ENCODE assay signal across 33 mouse cellular contexts in the genomic region with DNA sequence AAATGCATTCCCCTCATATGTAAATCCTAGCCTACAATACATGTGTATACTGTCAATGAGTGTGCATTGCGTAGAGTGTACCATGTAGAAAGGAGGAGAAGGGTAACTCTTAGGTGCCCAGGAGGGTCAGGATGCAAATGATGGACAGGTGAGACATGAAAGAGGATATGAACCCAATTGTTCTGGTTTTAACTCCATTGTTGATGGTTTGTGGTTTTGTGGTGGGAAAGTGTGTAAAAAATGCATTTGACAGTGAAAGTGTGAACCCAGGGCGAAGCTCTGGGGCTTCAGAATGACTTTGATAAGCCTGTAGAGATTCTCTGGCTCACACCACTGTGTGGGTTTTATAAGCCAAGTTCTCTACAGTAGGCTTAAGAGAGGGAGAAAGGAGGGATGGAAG. TPM values are rescaled to one million over a fixed set of nuclear protein-coding genes. Genes with fewer than 3 reads are reported as not detected.
A peak's percentile ranks its signal among the peaks of the same experiment; 100 is the strongest.
DNase-seq lines count a peak whose midpoint lies in the region; ATAC-seq and TF ChIP-seq lines count a peak whose summit lies in the region.
"Had no signal": no experiment of that assay in that cellular context is flagged by ENCODE, and none has a peak within 500 bp of the region (broad histone marks: within the 10 kb centered on the region; RNA-seq: fewer than 3 reads in every experiment).

No protein-coding gene starts in this region.

- H3K4me2 ChIP-seq in forebrain, postnatal 0 days (ENCODE audit: low read depth), result no peak overlapping the region
- no peak overlapping the region for H3K4me2 ChIP-seq in lung, postnatal 0 days (replicated peaks; ENCODE audit: low read depth, low read length)
- H3K4me2 ChIP-seq: embryonic facial prominence, embryonic 12.5 days; embryonic facial prominence, embryonic 15.5 days; forebrain, embryonic 12.5 days; forebrain, embryonic 15.5 days; heart, embryonic 12.5 days; heart, embryonic 15.5 days; hindbrain, embryonic 14.5 days had no signal

- H3K4me1 ChIP-seq in forebrain, embryonic 10.5 days, result peaks cover 20% of the 10 kb centered on the region
- H3K4me1 ChIP-seq in forebrain, postnatal 0 days (ENCODE audit: insufficient read depth), result no peaks in the 10 kb centered on the region
- peaks cover 41% of the 10 kb centered on the region for H3K4me1 ChIP-seq in thymus, adult 2 months (replicated peaks; ENCODE audit: control insufficient read depth, insufficient read depth, low read length)
- no peaks in the 10 kb centered on the region for H3K4me1 ChIP-seq in lung, postnatal 0 days (ENCODE audit: insufficient read depth, low read depth, low read length)

- no peaks in the 10 kb centered on the region for H3K27me3 ChIP-seq in forebrain, embryonic 10.5 days (ENCODE audit: poor library complexity, severe bottlenecking)
- H3K27me3 ChIP-seq in forebrain, postnatal 0 days (ENCODE audit: insufficient read depth, low read length), result no peaks in the 10 kb centered on the region
- H3K27me3 ChIP-seq in thymus, adult 2 months (ENCODE audit: control insufficient read depth, insufficient read depth, low read length), result no peaks in the 10 kb centered on the region
- no peaks in the 10 kb centered on the region for H3K27me3 ChIP-seq in lung, postnatal 0 days (replicated peaks; ENCODE audit: insufficient read depth, low read length)
- H3K27me3 ChIP-seq: embryonic facial prominence, embryonic 12.5 days; embryonic facial prominence, embryonic 15.5 days; forebrain, embryonic 12.5 days; forebrain, embryonic 15.5 days had no signal

- H3K9ac ChIP-seq in forebrain, postnatal 0 days, result no peak overlapping the region
- H3K9ac ChIP-seq in lung, postnatal 0 days (replicated peaks; ENCODE audit: low read depth), result no peak overlapping the region
- H3K9ac ChIP-seq: embryonic facial prominence, embryonic 12.5 days; embryonic facial prominence, embryonic 15.5 days; forebrain, embryonic 12.5 days; forebrain, embryonic 15.5 days; heart, embryonic 12.5 days; heart, embryonic 15.5 days; hindbrain, embryonic 14.5 days had no signal

- TF ChIP-seq CTCF in forebrain, postnatal 0 days (IDR thresholded peaks at IDR 0.05; ENCODE audit: low read depth), result no peak
- no peak for TF ChIP-seq CTCF in thymus, adult 2 months (IDR thresholded peaks at IDR 0.05; ENCODE audit: borderline replicate concordance, control insufficient read depth, extremely low read depth, insufficient read depth, low read length, poor library complexity)
- no peak for TF ChIP-seq CTCF in lung, postnatal 0 days (IDR thresholded peaks at IDR 0.05)

- no peak for ATAC-seq in forebrain, postnatal 0 days
- ATAC-seq in lung, postnatal 0 days, result no peak
- ATAC-seq: activated CD4-positive, CD25-positive, alpha-beta regulatory T cell, adult 4 months; CD4-positive, CD25-positive, alpha-beta regulatory T cell, adult 4 months; forebrain, embryonic 15.5 days; hindbrain, postnatal 0 days; inflammation-experienced regulatory T-cells, adult 6 months had no signal

- no peaks in the 10 kb centered on the region for H3K36me3 ChIP-seq in forebrain, embryonic 10.5 days (replicated peaks)
- H3K36me3 ChIP-seq in forebrain, postnatal 0 days (ENCODE audit: insufficient read depth), result no peaks in the 10 kb centered on the region
- no peaks in the 10 kb centered on the region for H3K36me3 ChIP-seq in thymus, adult 2 months (ENCODE audit: control insufficient read depth, insufficient read depth, low read length)
- no peaks in the 10 kb centered on the region for H3K36me3 ChIP-seq in lung, postnatal 0 days (ENCODE audit: insufficient read depth, low read length)
- H3K36me3 ChIP-seq: embryonic facial prominence, embryonic 12.5 days; embryonic facial prominence, embryonic 15.5 days; forebrain, embryonic 12.5 days; forebrain, embryonic 15.5 days; heart, embryonic 12.5 days; heart, embryonic 15.5 days had no signal

- H3K27ac ChIP-seq in forebrain, embryonic 10.5 days, result peak overlapping the region; percentile 65
- H3K27ac ChIP-seq in forebrain, postnatal 0 days (ENCODE audit: low read depth, low read length), result no peak overlapping the region
- H3K27ac ChIP-seq in thymus, adult 2 months (ENCODE audit: control insufficient read depth, insufficient read depth, low read length), result no peak overlapping the region
- no peak overlapping the region for H3K27ac ChIP-seq in lung, postnatal 0 days (ENCODE audit: low read length)
- H3K27ac ChIP-seq: embryonic facial prominence, embryonic 12.5 days; embryonic facial prominence, embryonic 15.5 days; forebrain, embryonic 12.5 days; forebrain, embryonic 15.5 days; heart, embryonic 15.5 days; hindbrain, embryonic 14.5 days; hindbrain, postnatal 0 days had no signal

- TF ChIP-seq EP300 in lung, postnatal 0 days (IDR thresholded peaks at IDR 0.05), result no peak

- WGBS in forebrain, embryonic 10.5 days, result 98% methylated on average over 2 of the region's 2 CpGs
- WGBS in forebrain, postnatal 0 days, result 93% methylated on average over 2 of the region's 2 CpGs
- 66% methylated on average over 2 of the region's 2 CpGs for WGBS in thymus, adult 2 months
- 98% methylated on average over 2 of the region's 2 CpGs for WGBS in lung, postnatal 0 days

- no peak for DNase-seq in forebrain, embryonic 10.5 days (ENCODE audit: extremely low spot score, low spot score)
- no peak for DNase-seq in forebrain, postnatal 0 days
- DNase-seq in thymus, postnatal 4 days, result peak; percentile 8
- no peak for DNase-seq in thymus, adult 2 months
- peak; percentile 27 for DNase-seq in naive thymus-derived CD4-positive, alpha-beta T cell, adult 2 months (ENCODE audit: low read depth)
- no peak for DNase-seq in layer of hippocampus, adult 8-10 months (ENCODE audit: low spot score in 2 of 2)
- no peak for DNase-seq in lung, postnatal 0 days (ENCODE audit: low spot score)
- DNase-seq: adrenal gland, adult 8-10 months; adrenal gland, postnatal 25 days; B cell, adult 2 months; cerebellum, adult 18-20 months; cerebellum, adult 9-10 months; cerebellum, postnatal 25 days; gastrocnemius, postnatal 10 days; gastrocnemius, postnatal 36 days; heart, adult 18-20 months; heart, postnatal 10 days; heart, postnatal 4 days had no signal

- TF ChIP-seq POLR2A in thymus, adult 2 months (IDR thresholded peaks at IDR 0.05; ENCODE audit: control insufficient read depth, extremely low read depth, insufficient read depth, low read length, poor library complexity), result no peak

- no peak overlapping the region for H3K4me3 ChIP-seq in forebrain, embryonic 10.5 days
- H3K4me3 ChIP-seq in forebrain, postnatal 0 days (ENCODE audit: low read depth, low read length), result no peak overlapping the region
- H3K4me3 ChIP-seq in thymus, adult 2 months (ENCODE audit: control insufficient read depth, insufficient read depth, low read length), result no peak overlapping the region
- no peak overlapping the region for H3K4me3 ChIP-seq in lung, postnatal 0 days (ENCODE audit: low read depth, low read length)
- H3K4me3 ChIP-seq: embryonic facial prominence, embryonic 12.5 days; embryonic facial prominence, embryonic 15.5 days; forebrain, embryonic 12.5 days; forebrain, embryonic 15.5 days; heart, embryonic 12.5 days; heart, embryonic 15.5 days had no signal

- H3K9me3 ChIP-seq in forebrain, embryonic 10.5 days, result no peaks in the 10 kb centered on the region
- no peaks in the 10 kb centered on the region for H3K9me3 ChIP-seq in forebrain, postnatal 0 days (ENCODE audit: low read length)
- no peaks in the 10 kb centered on the region for H3K9me3 ChIP-seq in lung, postnatal 0 days (ENCODE audit: low read length)
- H3K9me3 ChIP-seq: embryonic facial prominence, embryonic 12.5 days; embryonic facial prominence, embryonic 15.5 days; forebrain, embryonic 12.5 days; forebrain, embryonic 15.5 days; heart, embryonic 12.5 days; heart, embryonic 15.5 days had no signal

RNA-seq across cellular contexts. Expression of a gene that starts 12.7 kb away (rescaled TPM):
- polyA plus RNA-seq in forebrain, embryonic 10.5 days (2016; fragmentation: Nextera tagmentation; extraction: Ambion mirVana), result not detected in 2 replicates
- total RNA-seq in forebrain, postnatal 0 days (2014; rRNA removed), result not detected in 2 replicates
- polyA plus RNA-seq in forebrain, postnatal 0 days (2015; fragmentation: Nextera tagmentation; extraction: Ambion mirVana), result not detected in 2 replicates
- polyA plus RNA-seq in thymus, adult 2 months (2012; rRNA removed), result not detected in 2 replicates
- total RNA-seq in layer of hippocampus, adult 8-10 months (2022), result not detected
- polyA plus RNA-seq in lung, postnatal 0 days (2015; fragmentation: Nextera tagmentation; extraction: Ambion mirVana), result not detected in 2 replicates
- total RNA-seq: adrenal gland, postnatal 25 days; common myeloid progenitor, adult 5-6 weeks; ES-E14; gastrocnemius, adult 18-20 months; gastrocnemius, postnatal 10 days; gastrocnemius, postnatal 36 days; heart, adult 18-20 months; heart, postnatal 10 days; heart, postnatal 4 days; hindbrain, postnatal 0 days had no signal
- polyA plus RNA-seq: CD4-positive, CD25-positive, alpha-beta regulatory T cell, adult 4 months; embryonic facial prominence, embryonic 12.5 days; embryonic facial prominence, embryonic 15.5 days; forebrain, embryonic 12.5 days; forebrain, embryonic 15.5 days; heart, embryonic 12.5 days; heart, embryonic 15.5 days; hindbrain, embryonic 11.5 days; hindbrain, embryonic 14.5 days; hindbrain, postnatal 0 days had no signal

Comparison
In these comparisons a context has a peak if more than half of its experiments do, and no peak if none do; other contexts are left out.
1. DNase-seq: peak in thymus, postnatal 4 days (single experiment) and naive thymus-derived CD4-positive, alpha-beta T cell, adult 2 months (single experiment); none in forebrain, embryonic 10.5 days (single experiment), forebrain, postnatal 0 days (single experiment), thymus, adult 2 months (single experiment), layer of hippocampus, adult 8-10 months (0 of 2) and lung, postnatal 0 days (single experiment).